Mouse (Mus musculus): ENCODE data around the gene Aplnr.
A peak's percentile ranks its signal among the peaks of the same experiment; 100 is the strongest.

Aplnr gene

GRCm38 (mm10) chr2:85136089-85136488, at the start of gene Aplnr:
Aplnr (plus strand) TSS chr2:85136225.
- no peak for DNase-seq (ENCODE audit: low spot score in 2 of 2)

GRCm38 (mm10) chr2:85088716-85089646, 47.0 kb upstream of the Aplnr start:
- peak in 1 of 2 experiments; percentile 40 for DNase-seq (ENCODE audit: low spot score in 2 of 2)

GRCm38 (mm10) chr2:85091325-85091724, 44.7 kb upstream of the Aplnr start:
- no peak for DNase-seq (ENCODE audit: low spot score in 2 of 2)

GRCm38 (mm10) chr2:85093376-85093775, 42.6 kb upstream of the Aplnr start:
- peak in 1 of 2 experiments; percentile 20 for DNase-seq (ENCODE audit: low spot score in 2 of 2)

- no peak for DNase-seq (ENCODE audit: low spot score in 2 of 2)
Measured at GRCm38 (mm10) chr2:85095906-85096305, 40.1 kb upstream of the Aplnr start.

GRCm38 (mm10) chr2:85098014-85098413, 38.0 kb upstream of the Aplnr start:
- DNase-seq (ENCODE audit: low spot score in 2 of 2): no peak

- peak; percentile 74 to 76 for DNase-seq (ENCODE audit: low spot score in 2 of 2)
Measured at GRCm38 (mm10) chr2:85098824-85099511, 37.1 kb upstream of the Aplnr start.

- no peak for DNase-seq (ENCODE audit: low spot score in 2 of 2)
Measured at GRCm38 (mm10) chr2:85103201-85103600, 32.8 kb upstream of the Aplnr start.

GRCm38 (mm10) chr2:85105426-85106013, 30.5 kb upstream of the Aplnr start:
- no peak for DNase-seq (ENCODE audit: low spot score in 2 of 2)

- DNase-seq (ENCODE audit: low spot score in 2 of 2): no peak
Measured at GRCm38 (mm10) chr2:85106068-85106790, 29.8 kb upstream of the Aplnr start.

- DNase-seq (ENCODE audit: low spot score in 2 of 2): peak in 1 of 2 experiments; percentile 51
Measured at GRCm38 (mm10) chr2:85106941-85107340, 29.1 kb upstream of the Aplnr start.

GRCm38 (mm10) chr2:85110288-85110875, 25.6 kb upstream of the Aplnr start:
- no peak for DNase-seq (ENCODE audit: low spot score in 2 of 2)

- no peak for DNase-seq (ENCODE audit: low spot score in 2 of 2)
Measured at GRCm38 (mm10) chr2:85123187-85123868, 12.7 kb upstream of the Aplnr start.

- peak in 1 of 2 experiments; percentile 69 for DNase-seq (ENCODE audit: low spot score in 2 of 2)
Measured at GRCm38 (mm10) chr2:85123869-85124535, 12.0 kb upstream of the Aplnr start.

- no peak for DNase-seq (ENCODE audit: low spot score in 2 of 2)
Measured at GRCm38 (mm10) chr2:85129496-85129971, 6.5 kb upstream of the Aplnr start.

- no peak for DNase-seq (ENCODE audit: low spot score in 2 of 2)
Measured at GRCm38 (mm10) chr2:85131226-85131625, 4.8 kb upstream of the Aplnr start.

- DNase-seq (ENCODE audit: low spot score in 2 of 2): no peak
Measured at GRCm38 (mm10) chr2:85131724-85132123, 4.3 kb upstream of the Aplnr start.

- no peak for DNase-seq (ENCODE audit: low spot score in 2 of 2)
Measured at GRCm38 (mm10) chr2:85132204-85132603, 3.8 kb upstream of the Aplnr start.

- no peak for DNase-seq (ENCODE audit: low spot score in 2 of 2)
Measured at GRCm38 (mm10) chr2:85135099-85135498, 926 bp upstream of the Aplnr start.
